14 mouse cellular contexts compared by ENCODE assay signal in the genomic region with DNA sequence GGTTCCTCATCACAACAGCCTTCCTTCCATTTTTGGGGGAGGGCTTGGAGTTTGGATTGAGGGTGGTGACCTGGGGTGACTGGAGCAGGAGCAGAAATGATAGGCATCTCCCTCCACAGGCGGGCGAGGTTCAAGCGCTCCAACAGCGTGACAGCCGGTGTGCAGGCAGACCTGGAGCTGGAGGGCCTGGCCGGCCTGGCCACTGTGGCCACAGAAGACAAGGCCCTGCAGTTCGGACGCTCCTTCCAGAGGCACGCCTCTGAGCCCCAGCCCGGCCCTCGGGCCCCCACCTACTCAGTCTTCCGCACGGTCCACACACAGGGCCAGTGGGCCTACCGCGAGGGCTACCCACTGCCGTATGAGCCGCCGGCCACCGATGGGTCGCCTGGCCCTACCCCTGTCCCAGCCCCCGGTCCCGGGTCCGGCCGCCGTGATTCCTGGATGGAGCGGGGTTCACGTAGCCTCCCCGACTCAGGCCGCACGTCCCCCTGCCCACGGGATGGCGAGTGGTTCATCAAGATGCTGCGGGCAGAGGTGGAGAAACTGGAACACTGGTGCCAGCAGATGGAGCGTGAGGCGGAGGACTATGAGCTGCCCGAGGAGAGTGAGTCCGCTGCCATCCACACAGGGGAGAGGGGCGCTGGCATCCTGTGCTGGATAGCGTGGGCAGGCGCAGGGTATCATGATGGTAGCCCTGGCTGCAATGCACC. TPM values are rescaled to one million over a fixed set of nuclear protein-coding genes. Genes with fewer than 3 reads are reported as not detected.
DNase-seq lines count a peak whose midpoint lies in the region; ATAC-seq and TF ChIP-seq lines count a peak whose summit lies in the region.
"Had no signal": no experiment of that assay in that cellular context is flagged by ENCODE, and none has a peak within 500 bp of the region (broad histone marks: within the 10 kb centered on the region; RNA-seq: fewer than 3 reads in every experiment).

No protein-coding gene starts in this region.

- no peak overlapping the region for H3K9ac ChIP-seq in forebrain, embryonic 16.5 days (replicated peaks; ENCODE audit: low read depth, low read length)
- H3K9ac ChIP-seq in midbrain, embryonic 13.5 days (replicated peaks) = no peak overlapping the region
- H3K9ac ChIP-seq: heart, embryonic 12.5 days; limb, embryonic 13.5 days had no signal

- peak overlapping the region; percentile 84 for H3K27ac ChIP-seq in layer of hippocampus, adult 2 months
- peak overlapping the region; percentile 90; the same call in 1 of the 2 replicates for H3K27ac ChIP-seq in forebrain, embryonic 16.5 days (ENCODE audit: low read length)
- peak overlapping the region; percentile 96 for H3K27ac ChIP-seq in midbrain, embryonic 13.5 days
- H3K27ac ChIP-seq in embryonic facial prominence, embryonic 10.5 days (replicated peaks) = no peak overlapping the region
- H3K27ac ChIP-seq: limb, embryonic 13.5 days had no signal

- no peak for ATAC-seq in forebrain, embryonic 16.5 days
- 0 out of 2 replicates have a peak, but pooled peaks have one; percentile 9 for ATAC-seq in midbrain, embryonic 13.5 days
- ATAC-seq in megakaryocyte progenitor cell, adult 5-6 weeks (replicated peaks; ENCODE audit: poor library complexity) = no peak
- ATAC-seq: Patski had no signal

- no peaks in the 10 kb centered on the region for H3K27me3 ChIP-seq in forebrain, embryonic 16.5 days (replicated peaks; ENCODE audit: control insufficient read depth, insufficient read depth, low read length)
- peaks cover 15% of the 10 kb centered on the region for H3K27me3 ChIP-seq in midbrain, embryonic 13.5 days
- H3K27me3 ChIP-seq in embryonic facial prominence, embryonic 10.5 days (replicated peaks; ENCODE audit: low read depth, poor library complexity, severe bottlenecking) = peaks cover 58% of the 10 kb centered on the region

- no peak overlapping the region for H3K4me2 ChIP-seq in forebrain, embryonic 16.5 days (ENCODE audit: low read length)
- no peak overlapping the region for H3K4me2 ChIP-seq in midbrain, embryonic 13.5 days (replicated peaks)
- H3K4me2 ChIP-seq: heart, embryonic 12.5 days; limb, embryonic 13.5 days had no signal

- DNase-seq in layer of hippocampus, adult 2 months (ENCODE audit: low spot score in 2 of 2) = no peak
- no peak for DNase-seq in layer of hippocampus, adult 11-12 months (ENCODE audit: low spot score)
- DNase-seq in cerebellum, adult 18-20 months = peak; percentile 63 to 71
- DNase-seq in natural killer cell, adult 2 months (ENCODE audit: low spot score in 2 of 2) = no peak
- DNase-seq in embryonic facial prominence, embryonic 10.5 days (ENCODE audit: low spot score) = no peak
- DNase-seq: gastrocnemius, postnatal 10 days; right cerebral cortex, postnatal 25 days; thymus, postnatal 14 days had no signal

- H3K4me3 ChIP-seq in layer of hippocampus, adult 2 months = no peak overlapping the region
- no peak overlapping the region for H3K4me3 ChIP-seq in forebrain, embryonic 16.5 days (replicated peaks; ENCODE audit: low read length)
- no peak overlapping the region for H3K4me3 ChIP-seq in midbrain, embryonic 13.5 days (replicated peaks)
- H3K4me3 ChIP-seq in embryonic facial prominence, embryonic 10.5 days = no peak overlapping the region
- H3K4me3 ChIP-seq: heart, embryonic 12.5 days; limb, embryonic 13.5 days had no signal

- WGBS in forebrain, embryonic 16.5 days = 95% methylated on average over 40 of the region's 40 CpGs
- 90% methylated on average over 40 of the region's 40 CpGs for WGBS in midbrain, embryonic 13.5 days
- WGBS in embryonic facial prominence, embryonic 10.5 days = 92% methylated on average over 40 of the region's 40 CpGs

- no peak for TF ChIP-seq CTCF in layer of hippocampus, adult 2 months (conservative IDR thresholded peaks at IDR 0.05)

- peaks cover 37% of the 10 kb centered on the region for H3K4me1 ChIP-seq in forebrain, embryonic 16.5 days (replicated peaks; ENCODE audit: control insufficient read depth, insufficient read depth, low read length)
- peaks cover 51% of the 10 kb centered on the region for H3K4me1 ChIP-seq in midbrain, embryonic 13.5 days (replicated peaks)
- peaks cover 30% of the 10 kb centered on the region for H3K4me1 ChIP-seq in embryonic facial prominence, embryonic 10.5 days

- H3K9me3 ChIP-seq in forebrain, embryonic 16.5 days (ENCODE audit: control insufficient read depth, low read length) = no peaks in the 10 kb centered on the region
- H3K9me3 ChIP-seq in midbrain, embryonic 13.5 days = no peaks in the 10 kb centered on the region
- no peaks in the 10 kb centered on the region for H3K9me3 ChIP-seq in embryonic facial prominence, embryonic 10.5 days
- H3K9me3 ChIP-seq: heart, embryonic 12.5 days; limb, embryonic 13.5 days had no signal

- H3K36me3 ChIP-seq in forebrain, embryonic 16.5 days (ENCODE audit: control insufficient read depth, insufficient read depth) = no peaks in the 10 kb centered on the region
- H3K36me3 ChIP-seq in midbrain, embryonic 13.5 days = no peaks in the 10 kb centered on the region
- H3K36me3 ChIP-seq in embryonic facial prominence, embryonic 10.5 days (replicated peaks) = no peaks in the 10 kb centered on the region
- H3K36me3 ChIP-seq: heart, embryonic 12.5 days; limb, embryonic 13.5 days had no signal

RNA-seq across cellular contexts. Expression of a gene that starts 10.0 kb away (rescaled TPM):
- 10 to 100 TPM; 48.5 to 55.1 TPM for total RNA-seq in layer of hippocampus, adult 2 months (2021)
- 49.3 and 52.8 TPM in 2 replicates for polyA plus RNA-seq in forebrain, embryonic 16.5 days (2015; fragmentation: Nextera tagmentation; extraction: Ambion mirVana)
- 45.1 and 48.0 TPM in 2 replicates for polyA plus RNA-seq in midbrain, embryonic 13.5 days (2015; fragmentation: Nextera tagmentation; extraction: Ambion mirVana)
- 31.6 and 33.8 TPM in 2 replicates for total RNA-seq in megakaryocyte progenitor cell, adult 5-6 weeks (2015)
- total RNA-seq in megakaryocyte progenitor cell, adult 5-6 weeks (2017) = 40.4 and 49.1 TPM in 2 replicates
- polyA plus RNA-seq in embryonic facial prominence, embryonic 10.5 days (2016; fragmentation: Nextera tagmentation; extraction: Ambion mirVana) = 73.7 and 80.0 TPM in 2 replicates

Comparison
In these comparisons a context has a peak if more than half of its experiments do, and no peak if none do; other contexts are left out.
1. DNase-seq: peak in cerebellum, adult 18-20 months (2 of 2); none in layer of hippocampus, adult 2 months (0 of 2), layer of hippocampus, adult 11-12 months (single experiment), natural killer cell, adult 2 months (0 of 2) and embryonic facial prominence, embryonic 10.5 days (single experiment).